Mouse (Mus musculus) hindbrain, embryonic 12.5 days (tissue): ENCODE data around the gene Gm45785. TPM values are rescaled to one million over a fixed set of nuclear protein-coding genes. Genes with fewer than 3 reads are reported as not detected.
A peak's percentile ranks its signal among the peaks of the same experiment; 100 is the strongest.

Source experiments
- ATAC-seq: fragments of 200-750 bp; cut with Nextera tagmentation; 2 replicates; pipeline ENCODE4 v1.8.0; 2017; ENCODE audit warnings: moderate TSS enrichment; ENCODE audit not compliant: low FRiP score
- H3K27ac ChIP-seq: fragments of 300-500 bp; sonication (generic); 2 replicates; pipeline ENCODE4 v1.5.1; 2016; ENCODE audit warnings: mild to moderate bottlenecking
- H3K27me3 ChIP-seq: fragments of 300-500 bp; sonication (generic); 2 replicates; pipeline ENCODE4 v1.6.1; 2016; ENCODE audit warnings: mild to moderate bottlenecking
- H3K36me3 ChIP-seq: fragments of 300-500 bp; sonication (generic); 2 replicates; pipeline ENCODE4 v1.6.1; 2016; ENCODE audit warnings: mild to moderate bottlenecking
- H3K4me1 ChIP-seq: fragments of 300-500 bp; sonication (generic); 2 replicates; pipeline ENCODE4 v1.6.1; 2016
- H3K4me2 ChIP-seq: fragments of 300-500 bp; sonication (generic); replicated peaks from 2 replicates; pipeline ENCODE4 v1.6.1; 2016; ENCODE audit warnings: mild to moderate bottlenecking
- H3K4me3 ChIP-seq: fragments of 300-500 bp; sonication (generic); 2 replicates; pipeline ENCODE4 v1.5.1; 2016; ENCODE audit warnings: mild to moderate bottlenecking
- H3K9ac ChIP-seq: fragments of 300-500 bp; sonication (generic); 2 replicates; pipeline ENCODE4 v1.6.1; 2016; ENCODE audit warnings: mild to moderate bottlenecking, moderate library complexity
- H3K9me3 ChIP-seq: fragments of 300-500 bp; sonication (generic); replicated peaks from 2 replicates; pipeline ENCODE4 v1.6.1; 2016; ENCODE audit warnings: mild to moderate bottlenecking
- WGBS: fragments of 180-500 bp; shearing (Covaris S2); methylation state at CpG from one replicate; pipeline ENCODE4 v1.1.7; 2016; 5-methylcytosine and 5-hydroxymethylcytosine counted together
- polyA plus RNA-seq: library from polyadenylated mRNA; unstranded; fragments of >200 nt; fragmentation: Nextera tagmentation; extraction: Ambion mirVana; gene quantifications from 2 replicates; pipeline ENCODE4 v1.2.1, GENCODE M21; 2016

The Gm45785 gene
- polyA plus RNA-seq, 1 experiment from 2014 or later = not detected

GRCm38 (mm10) chr7:140856785-140857549, 836 bp upstream of the Gm45785 start, which contains the start of gene Ric8a:
TSS of gene Ric8a (plus strand) at chr7:140856957.
- Histone ChIP-seq H3K4me3 (peak within 1 kb of the TSS; percentile 75), H3K27me3 (no peaks in the 10 kb centered on the region), H3K27ac (peak within 1 kb of the TSS; percentile 90), H3K4me2 (peak within 1 kb of the TSS; percentile 99), H3K4me1 (peaks cover 31% of the 10 kb centered on the region), H3K36me3 (peaks cover 63% of the 10 kb centered on the region), H3K9ac (peak within 1 kb of the TSS; percentile 95), H3K9me3 (no peaks in the 10 kb centered on the region)
- peak; percentile 75 for ATAC-seq
- WGBS = under 1% methylated on average over 50 of the region's 50 CpGs

DNA sequence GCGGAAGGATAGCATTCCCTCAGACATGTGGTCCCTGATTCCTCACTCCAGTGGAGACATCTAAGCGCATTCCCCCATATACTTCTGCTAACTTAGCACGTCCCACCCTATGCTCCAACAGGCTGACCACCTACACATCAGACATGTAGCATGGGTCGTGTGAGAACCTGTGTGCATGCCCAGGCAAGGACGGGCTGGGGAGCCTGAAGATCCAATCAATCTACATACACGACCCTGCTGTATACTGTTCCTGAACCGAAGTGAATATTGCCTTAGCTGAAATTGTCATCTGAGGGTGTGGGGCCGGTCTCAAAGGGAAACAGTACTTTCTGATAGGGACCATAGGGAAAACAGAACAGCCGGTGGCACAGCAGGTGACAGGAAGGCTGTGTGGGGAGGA, 950 bp downstream of the Gm45785 start:
- H3K36me3 ChIP-seq = peaks cover 53% of the 10 kb centered on the region
- H3K27ac ChIP-seq = no peak overlapping the region
- H3K4me2 ChIP-seq = peak overlapping the region; percentile 99
- H3K27me3 ChIP-seq = no peaks in the 10 kb centered on the region
- peak overlapping the region; percentile 75 for H3K4me3 ChIP-seq
- 76% methylated on average over 9 of the region's 9 CpGs for WGBS
- ATAC-seq = no peak
- peak overlapping the region; percentile 95 for H3K9ac ChIP-seq
- H3K9me3 ChIP-seq = no peaks in the 10 kb centered on the region
- H3K4me1 ChIP-seq = peaks cover 31% of the 10 kb centered on the region

DNA sequence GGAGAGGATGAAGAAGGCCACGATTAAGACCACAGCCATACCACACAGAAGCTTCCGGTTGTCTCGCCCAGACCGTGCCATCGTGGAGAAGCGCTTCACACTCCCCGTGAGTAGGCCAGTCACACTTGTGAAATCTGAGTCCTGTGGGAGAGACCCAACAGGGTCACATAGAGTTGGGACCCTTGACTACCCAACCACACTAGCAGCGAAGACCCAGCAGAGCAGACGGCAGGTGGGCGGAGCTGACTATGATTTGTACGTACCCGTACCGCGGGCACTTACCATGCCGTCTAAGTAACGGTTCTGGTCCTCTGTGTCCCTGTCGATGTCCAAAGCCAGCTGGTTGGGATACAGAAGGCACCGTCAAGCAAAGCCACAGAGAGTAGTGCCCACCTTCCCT, 1.6 kb downstream of the Gm45785 start:
- peaks cover 46% of the 10 kb centered on the region for H3K36me3 ChIP-seq
- 94% methylated on average over 18 of the region's 18 CpGs for WGBS
- H3K4me3 ChIP-seq = no peak overlapping the region
- H3K27ac ChIP-seq = no peak overlapping the region
- no peaks in the 10 kb centered on the region for H3K27me3 ChIP-seq
- no peaks in the 10 kb centered on the region for H3K9me3 ChIP-seq
- peaks cover 28% of the 10 kb centered on the region for H3K4me1 ChIP-seq
- no peak overlapping the region for H3K9ac ChIP-seq
- H3K4me2 ChIP-seq = no peak overlapping the region
- no peak for ATAC-seq

- Histone ChIP-seq H3K36me3 (peaks cover 35% of the 10 kb centered on the region), H3K4me2 (no peak overlapping the region), H3K4me1 (peaks cover 17% of the 10 kb centered on the region), H3K9me3 (no peaks in the 10 kb centered on the region), H3K27me3 (no peaks in the 10 kb centered on the region), H3K9ac (no peak overlapping the region), H3K27ac (no peak overlapping the region), H3K4me3 (no peak overlapping the region)
- 95% methylated on average over 9 of the region's 9 CpGs for WGBS
- ATAC-seq = no peak
Observed at GRCm38 (mm10) chr7:140853386-140853785, 2.7 kb downstream of the Gm45785 start.

GRCm38 (mm10) chr7:140851916-140852315, 4.2 kb downstream of the Gm45785 start:
- H3K4me2 ChIP-seq = no peak overlapping the region
- H3K4me3 ChIP-seq = no peak overlapping the region
- ATAC-seq = no peak
- H3K9me3 ChIP-seq = no peaks in the 10 kb centered on the region
- H3K36me3 ChIP-seq = peaks cover 34% of the 10 kb centered on the region
- no peak overlapping the region for H3K27ac ChIP-seq
- H3K27me3 ChIP-seq = no peaks in the 10 kb centered on the region
- peaks cover 10% of the 10 kb centered on the region for H3K4me1 ChIP-seq
- 94% methylated on average over 4 of the region's 4 CpGs for WGBS
- no peak overlapping the region for H3K9ac ChIP-seq

GRCm38 (mm10) chr7:140848591-140848990, 7.5 kb downstream of the Gm45785 start:
- no peaks in the 10 kb centered on the region for H3K4me1 ChIP-seq
- no peak overlapping the region for H3K4me3 ChIP-seq
- H3K9me3 ChIP-seq = no peaks in the 10 kb centered on the region
- peaks cover 23% of the 10 kb centered on the region for H3K36me3 ChIP-seq
- no peak overlapping the region for H3K4me2 ChIP-seq
- 90% methylated on average over 10 of the region's 10 CpGs for WGBS
- H3K9ac ChIP-seq = no peak overlapping the region
- no peak for ATAC-seq
- no peak overlapping the region for H3K27ac ChIP-seq
- peaks cover 9% of the 10 kb centered on the region; the same call in 1 of the 2 replicates for H3K27me3 ChIP-seq

- no peak for ATAC-seq
- H3K9me3 ChIP-seq = no peaks in the 10 kb centered on the region
- peaks cover 9% of the 10 kb centered on the region; the same call in 1 of the 2 replicates for H3K27me3 ChIP-seq
- no peak within 1 kb of the TSS for H3K27ac ChIP-seq
- no peak within 1 kb of the TSS for H3K9ac ChIP-seq
- H3K4me2 ChIP-seq = no peak within 1 kb of the TSS
- no peak within 1 kb of the TSS for H3K4me3 ChIP-seq
- H3K36me3 ChIP-seq = peaks cover 17% of the 10 kb centered on the region
- no peaks in the 10 kb centered on the region for H3K4me1 ChIP-seq
- 76% methylated on average over 11 of the region's 11 CpGs for WGBS
Observed at GRCm38 (mm10) chr7:140847755-140848580, 8.2 kb downstream of the Gm45785 start, which contains the start of gene Odf3. TSS of gene Odf3 (plus strand) at chr7:140847805.

DNA sequence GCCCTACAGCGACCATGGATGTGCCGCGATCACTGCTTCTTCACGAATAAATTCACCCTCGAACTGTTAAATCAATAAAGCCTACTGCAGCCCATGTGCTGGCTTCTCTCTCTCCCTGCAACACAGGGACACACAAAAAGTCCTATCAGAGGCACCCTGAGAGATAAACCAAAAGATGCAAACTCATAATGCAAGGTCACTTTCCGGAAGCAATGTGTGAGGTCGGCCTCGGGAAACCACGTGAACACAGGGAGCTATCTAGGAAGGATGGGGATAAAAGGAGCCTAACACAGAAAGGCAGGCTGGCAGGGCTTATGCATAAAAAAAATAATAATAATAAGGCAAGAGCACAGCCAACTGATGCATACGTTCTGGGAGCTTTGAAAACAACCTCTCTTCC, 9.5 kb downstream of the Gm45785 start:
- ATAC-seq = no peak
- Histone ChIP-seq H3K27me3 (peaks cover 12% of the 10 kb centered on the region), H3K4me2 (no peak overlapping the region), H3K4me3 (no peak overlapping the region), H3K9me3 (no peaks in the 10 kb centered on the region), H3K36me3 (peaks cover 4% of the 10 kb centered on the region), H3K27ac (no peak overlapping the region), H3K9ac (no peak overlapping the region), H3K4me1 (no peaks in the 10 kb centered on the region)
- 89% methylated on average over 10 of the region's 10 CpGs for WGBS

GRCm38 (mm10) chr7:140845683-140846082, 10.4 kb downstream of the Gm45785 start:
- no peak overlapping the region for H3K27ac ChIP-seq
- H3K36me3 ChIP-seq = no peaks in the 10 kb centered on the region
- WGBS = 63% methylated on average over 4 of the region's 4 CpGs
- H3K4me3 ChIP-seq = no peak overlapping the region
- H3K4me2 ChIP-seq = no peak overlapping the region
- H3K9me3 ChIP-seq = no peaks in the 10 kb centered on the region
- H3K4me1 ChIP-seq = no peaks in the 10 kb centered on the region
- no peak overlapping the region for H3K9ac ChIP-seq
- no peak for ATAC-seq
- H3K27me3 ChIP-seq = peaks cover 19% of the 10 kb centered on the region

GRCm38 (mm10) chr7:140844905-140845665, 11.0 kb downstream of the Gm45785 start, which contains the start of gene Scgb1c1:
TSS of gene Scgb1c1 (plus strand) at chr7:140845547.
- Histone ChIP-seq H3K9me3 (no peaks in the 10 kb centered on the region), H3K4me2 (no peak within 1 kb of the TSS), H3K27ac (no peak within 1 kb of the TSS), H3K27me3 (peaks cover 19% of the 10 kb centered on the region), H3K36me3 (no peaks in the 10 kb centered on the region), H3K4me1 (no peaks in the 10 kb centered on the region), H3K9ac (no peak within 1 kb of the TSS), H3K4me3 (no peak within 1 kb of the TSS)
- 28% methylated on average over 14 of the region's 14 CpGs for WGBS
- peak; percentile 74 for ATAC-seq

GRCm38 (mm10) chr7:140843806-140844205, 12.3 kb downstream of the Gm45785 start:
- no peak overlapping the region for H3K4me2 ChIP-seq
- peaks cover 19% of the 10 kb centered on the region for H3K27me3 ChIP-seq
- 78% methylated on average over 7 of the region's 7 CpGs for WGBS

More at GRCm38 (mm10) chr7:140843806-140844205, 12.3 kb downstream of the Gm45785 start:
- Histone ChIP-seq H3K4me1 (no peaks in the 10 kb centered on the region), H3K9me3 (no peaks in the 10 kb centered on the region), H3K27ac (no peak overlapping the region), H3K4me3 (no peak overlapping the region), H3K9ac (no peak overlapping the region), H3K36me3 (no peaks in the 10 kb centered on the region)
- no peak for ATAC-seq
